Mouse (Mus musculus): ENCODE data around the gene Maml1. TPM values are rescaled to one million over a fixed set of nuclear protein-coding genes. Genes with fewer than 3 reads are reported as not detected.

Gene Maml1
- polyA plus RNA-seq (2014; fragmentation: Nextera tagmentation; extraction: Ambion mirVana), result 10.0 and 10.7 TPM in 2 replicates

- WGBS, result under 1% methylated on average over 32 of the region's 45 CpGs
- DNase-seq (ENCODE audit: low spot score) (peak; percentile 99), ATAC-seq (ENCODE audit: low read depth) (peak; percentile 98)
- Histone ChIP-seq H3K9ac (ENCODE audit: low read depth, low read length) (peak within 1 kb of the TSS; percentile 99), H3K4me3 (ENCODE audit: low read depth, low read length) (peak within 1 kb of the TSS; percentile 98), H3K27me3 (replicated peaks; ENCODE audit: control insufficient read depth, insufficient read depth, low read length) (no peaks in the 10 kb centered on the region), H3K9me3 (ENCODE audit: control insufficient read depth, low read length) (no peaks in the 10 kb centered on the region), H3K27ac (replicated peaks; ENCODE audit: low read depth, low read length) (peak within 1 kb of the TSS; percentile 99), H3K4me2 (ENCODE audit: low read depth, low read length) (peak within 1 kb of the TSS; percentile 86), H3K4me1 (ENCODE audit: control insufficient read depth, insufficient read depth, low read length) (peaks cover 15% of the 10 kb centered on the region), H3K36me3 (ENCODE audit: control insufficient read depth, insufficient read depth, low read length) (peaks cover 44% of the 10 kb centered on the region)
These were observed at the start of gene Maml1 for GRCm38 (mm10) chr11:50292190-50292855. Gene Maml1 (minus strand): TSS chr11:50292311.

DNA sequence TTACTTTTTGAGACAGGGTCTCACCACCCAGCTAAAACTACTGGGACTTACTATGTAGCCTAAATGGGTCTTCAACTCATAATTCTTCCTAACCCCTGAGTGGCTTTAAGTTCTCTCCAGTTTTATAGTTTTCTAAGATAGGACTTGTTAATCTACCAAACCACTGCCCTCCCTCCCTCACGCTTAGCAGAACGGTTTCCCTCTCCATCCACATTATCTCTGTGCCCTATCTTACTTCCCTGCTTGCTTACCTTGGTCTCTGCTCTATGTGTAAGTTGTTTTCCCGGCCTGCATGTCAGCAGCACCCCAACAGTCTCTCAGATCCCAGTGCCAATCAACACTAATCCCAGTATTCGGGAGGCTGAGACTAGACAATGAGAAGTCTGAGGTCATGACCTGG, 44.8 kb upstream of the Maml1 start:
- H3K4me3 ChIP-seq (ENCODE audit: low read depth, low read length), result no peak overlapping the region
- ATAC-seq (ENCODE audit: low read depth) (no peak), DNase-seq (ENCODE audit: low spot score) (no peak)
- no peaks in the 10 kb centered on the region for H3K4me1 ChIP-seq (ENCODE audit: control insufficient read depth, insufficient read depth, low read length)
- 75% methylated on average over 4 of the region's 4 CpGs for WGBS
- H3K27me3 ChIP-seq (replicated peaks; ENCODE audit: control insufficient read depth, insufficient read depth, low read length), result no peaks in the 10 kb centered on the region
- H3K9me3 ChIP-seq (ENCODE audit: control insufficient read depth, low read length), result no peaks in the 10 kb centered on the region
- no peak overlapping the region for H3K9ac ChIP-seq (ENCODE audit: low read depth, low read length)
- no peaks in the 10 kb centered on the region for H3K36me3 ChIP-seq (ENCODE audit: control insufficient read depth, insufficient read depth, low read length)
- no peak overlapping the region for H3K27ac ChIP-seq (replicated peaks; ENCODE audit: low read depth, low read length)
- H3K4me2 ChIP-seq (ENCODE audit: low read depth, low read length), result no peak overlapping the region

DNA sequence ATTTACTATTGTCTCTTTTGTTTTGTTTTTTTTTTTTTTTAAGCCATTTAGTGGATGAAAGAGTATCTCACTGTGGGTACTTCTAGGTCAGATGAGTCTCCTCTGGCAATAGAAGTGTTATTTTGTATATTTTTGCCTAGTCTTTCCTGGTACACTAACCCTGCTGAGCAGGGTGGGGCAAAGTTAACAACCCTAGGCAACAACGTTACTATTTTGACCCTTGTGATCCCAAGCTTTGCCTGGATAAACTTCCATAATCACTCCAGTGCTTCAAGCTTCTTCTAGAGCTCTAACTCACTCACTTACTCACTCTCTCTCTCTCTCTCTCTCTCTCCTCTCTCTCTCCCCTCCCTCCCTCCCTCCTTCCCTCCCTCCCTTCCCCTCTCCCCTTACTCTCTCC, 44.0 kb upstream of the Maml1 start:
- Histone ChIP-seq H3K27ac (replicated peaks; ENCODE audit: low read depth, low read length) (no peak overlapping the region), H3K27me3 (replicated peaks; ENCODE audit: control insufficient read depth, insufficient read depth, low read length) (no peaks in the 10 kb centered on the region), H3K4me2 (ENCODE audit: low read depth, low read length) (no peak overlapping the region), H3K4me3 (ENCODE audit: low read depth, low read length) (no peak overlapping the region), H3K4me1 (ENCODE audit: control insufficient read depth, insufficient read depth, low read length) (no peaks in the 10 kb centered on the region), H3K9me3 (ENCODE audit: control insufficient read depth, low read length) (no peaks in the 10 kb centered on the region), H3K36me3 (ENCODE audit: control insufficient read depth, insufficient read depth, low read length) (no peaks in the 10 kb centered on the region), H3K9ac (ENCODE audit: low read depth, low read length) (no peak overlapping the region)
- 31% methylated on average over 1 of the region's 1 CpGs for WGBS
- ATAC-seq (ENCODE audit: low read depth) (no peak), DNase-seq (ENCODE audit: low spot score) (no peak)

DNA sequence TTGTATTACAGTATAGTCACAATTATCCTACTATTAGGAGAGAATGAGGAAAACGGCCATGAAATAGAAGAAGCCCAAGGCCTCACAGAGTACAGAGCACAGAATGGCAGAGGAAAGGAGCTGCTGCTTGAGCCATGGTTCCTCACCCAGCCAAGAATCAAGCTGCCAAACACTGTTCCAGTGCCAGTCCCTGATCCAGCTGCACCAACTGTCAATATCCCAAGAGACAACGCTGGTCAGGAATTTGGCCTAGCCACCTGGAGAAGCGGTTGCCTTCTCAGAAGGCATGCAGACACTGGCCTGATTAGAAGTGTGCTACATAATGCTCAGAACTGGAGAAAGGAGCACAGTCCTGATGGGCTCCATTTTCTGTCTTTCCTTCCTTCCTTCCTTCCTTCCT, 41.1 kb upstream of the Maml1 start:
- DNase-seq (ENCODE audit: low spot score) (no peak), ATAC-seq (ENCODE audit: low read depth) (no peak)
- Histone ChIP-seq H3K36me3 (ENCODE audit: control insufficient read depth, insufficient read depth, low read length) (no peaks in the 10 kb centered on the region), H3K9me3 (ENCODE audit: control insufficient read depth, low read length) (no peaks in the 10 kb centered on the region), H3K4me1 (ENCODE audit: control insufficient read depth, insufficient read depth, low read length) (no peaks in the 10 kb centered on the region), H3K9ac (ENCODE audit: low read depth, low read length) (no peak overlapping the region), H3K4me3 (ENCODE audit: low read depth, low read length) (no peak overlapping the region), H3K27me3 (replicated peaks; ENCODE audit: control insufficient read depth, insufficient read depth, low read length) (no peaks in the 10 kb centered on the region), H3K4me2 (ENCODE audit: low read depth, low read length) (no peak overlapping the region), H3K27ac (replicated peaks; ENCODE audit: low read depth, low read length) (no peak overlapping the region)
- WGBS, result 82% methylated on average over 3 of the region's 3 CpGs

GRCm38 (mm10) chr11:50329378-50329777, 37.3 kb upstream of the Maml1 start:
- Histone ChIP-seq H3K4me1 (ENCODE audit: control insufficient read depth, insufficient read depth, low read length) (peaks cover 9% of the 10 kb centered on the region), H3K9me3 (ENCODE audit: control insufficient read depth, low read length) (no peaks in the 10 kb centered on the region), H3K4me2 (ENCODE audit: low read depth, low read length) (no peak overlapping the region), H3K27ac (replicated peaks; ENCODE audit: low read depth, low read length) (no peak overlapping the region), H3K9ac (ENCODE audit: low read depth, low read length) (no peak overlapping the region), H3K4me3 (ENCODE audit: low read depth, low read length) (no peak overlapping the region), H3K27me3 (replicated peaks; ENCODE audit: control insufficient read depth, insufficient read depth, low read length) (no peaks in the 10 kb centered on the region), H3K36me3 (ENCODE audit: control insufficient read depth, insufficient read depth, low read length) (no peaks in the 10 kb centered on the region)
- ATAC-seq (ENCODE audit: low read depth), result no peak
- no peak for DNase-seq (ENCODE audit: low spot score)
- 93% methylated on average over 1 of the region's 1 CpGs for WGBS

DNA sequence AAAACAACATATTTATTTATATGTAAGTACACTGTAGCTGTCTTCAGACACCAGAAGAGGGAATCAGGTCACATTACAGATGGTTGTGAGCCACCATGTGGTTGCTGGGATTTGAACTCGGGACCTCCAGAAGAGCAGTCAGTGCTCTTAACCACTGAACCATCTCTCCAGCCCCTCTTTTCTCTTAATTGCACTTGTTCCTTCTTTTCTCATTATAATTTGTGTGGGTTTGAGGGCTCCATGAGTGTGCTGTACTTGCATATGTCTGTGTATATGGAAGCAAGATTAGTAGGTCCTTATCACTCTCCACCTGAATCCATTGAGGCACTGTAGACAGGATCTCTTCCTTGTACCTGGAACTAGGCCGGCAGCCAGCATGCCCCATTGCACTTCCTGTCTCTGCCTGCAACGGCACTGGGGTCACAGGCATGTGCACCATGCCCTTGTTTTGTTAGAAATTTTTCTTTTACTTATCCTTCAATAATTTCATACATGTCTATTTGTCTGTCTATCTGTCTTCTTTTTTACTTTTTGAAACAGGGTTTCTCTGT, 36.0 kb upstream of the Maml1 start:
- no peak for ATAC-seq (ENCODE audit: low read depth)

GRCm38 (mm10) chr11:50326302-50326966, 34.3 kb upstream of the Maml1 start:
- DNase-seq (ENCODE audit: low spot score) (peak; percentile 6), ATAC-seq (ENCODE audit: low read depth) (no peak)
- H3K4me2 ChIP-seq (ENCODE audit: low read depth, low read length), result peak overlapping the region; percentile 77
- 4% methylated on average over 7 of the region's 7 CpGs for WGBS
- H3K27me3 ChIP-seq (replicated peaks; ENCODE audit: control insufficient read depth, insufficient read depth, low read length), result no peaks in the 10 kb centered on the region
- H3K9me3 ChIP-seq (ENCODE audit: control insufficient read depth, low read length), result no peaks in the 10 kb centered on the region
- H3K9ac ChIP-seq (ENCODE audit: low read depth, low read length), result peak overlapping the region; percentile 84
- H3K36me3 ChIP-seq (ENCODE audit: control insufficient read depth, insufficient read depth, low read length), result no peaks in the 10 kb centered on the region
- peaks cover 21% of the 10 kb centered on the region for H3K4me1 ChIP-seq (ENCODE audit: control insufficient read depth, insufficient read depth, low read length)
- H3K27ac ChIP-seq (replicated peaks; ENCODE audit: low read depth, low read length), result peak overlapping the region; percentile 92
- H3K4me3 ChIP-seq (ENCODE audit: low read depth, low read length), result peak overlapping the region; percentile 96

More for the DNA sequence above, 36.0 kb upstream of the Maml1 start:
- no peak for DNase-seq (ENCODE audit: low spot score)
- H3K9me3 ChIP-seq (ENCODE audit: control insufficient read depth, low read length), result no peaks in the 10 kb centered on the region
- H3K27me3 ChIP-seq (replicated peaks; ENCODE audit: control insufficient read depth, insufficient read depth, low read length), result no peaks in the 10 kb centered on the region
- no peak overlapping the region for H3K4me2 ChIP-seq (ENCODE audit: low read depth, low read length)
- no peaks in the 10 kb centered on the region for H3K36me3 ChIP-seq (ENCODE audit: control insufficient read depth, insufficient read depth, low read length)
- H3K27ac ChIP-seq (replicated peaks; ENCODE audit: low read depth, low read length), result no peak overlapping the region
- WGBS, result 89% methylated on average over 3 of the region's 3 CpGs
- no peak overlapping the region for H3K4me3 ChIP-seq (ENCODE audit: low read depth, low read length)
- H3K4me1 ChIP-seq (ENCODE audit: control insufficient read depth, insufficient read depth, low read length), result peaks cover 21% of the 10 kb centered on the region
- H3K9ac ChIP-seq (ENCODE audit: low read depth, low read length), result no peak overlapping the region

DNA sequence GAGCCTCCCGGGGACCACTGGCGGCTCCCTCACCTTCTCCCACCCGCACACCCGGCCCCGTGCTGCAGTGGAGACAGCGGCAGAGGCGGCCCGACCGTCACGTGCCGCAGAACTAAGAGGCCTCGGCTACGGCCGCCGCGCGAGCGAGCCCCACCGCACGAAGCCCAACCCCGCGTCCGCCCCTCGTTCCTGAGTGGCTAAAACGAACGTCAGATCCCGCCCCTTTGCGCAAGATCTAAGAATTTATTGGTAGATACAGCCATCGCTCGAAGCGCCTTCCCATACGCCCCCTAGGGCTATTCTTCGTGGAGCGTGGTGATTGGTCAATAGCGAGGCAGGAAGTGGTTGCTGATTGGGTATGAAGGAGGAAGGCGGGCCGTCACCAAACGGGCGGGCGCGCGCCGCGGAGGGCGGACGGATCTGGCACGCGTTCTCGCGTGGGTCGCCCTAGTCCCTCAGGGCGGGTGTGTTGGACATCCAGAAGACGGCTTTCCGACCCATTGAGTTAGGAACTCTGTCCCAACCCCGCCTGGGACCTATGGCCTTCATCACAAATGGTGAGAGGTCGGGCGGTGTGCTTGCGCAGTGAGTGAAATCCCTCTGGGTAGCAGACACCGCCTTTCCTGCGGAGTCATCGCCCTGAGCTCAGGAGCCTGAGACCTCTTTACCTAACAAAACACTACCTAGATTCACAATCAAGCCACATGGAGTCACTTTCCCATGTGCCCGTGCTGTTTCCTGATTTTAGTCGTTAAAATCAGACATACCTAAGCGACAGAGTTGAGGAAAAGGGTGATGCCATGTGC, 33.6 kb upstream of the Maml1 start, which contains the start of gene Canx:
Canx (minus strand) TSS at position 178 of the 806 bp plus-strand sequence.
- peak within 1 kb of the TSS; percentile 81 for H3K4me2 ChIP-seq (ENCODE audit: low read depth, low read length)
- H3K4me3 ChIP-seq (ENCODE audit: low read depth, low read length), result peak within 1 kb of the TSS; percentile 96
- no peaks in the 10 kb centered on the region for H3K27me3 ChIP-seq (replicated peaks; ENCODE audit: control insufficient read depth, insufficient read depth, low read length)
- no peaks in the 10 kb centered on the region for H3K36me3 ChIP-seq (ENCODE audit: control insufficient read depth, insufficient read depth, low read length)
- ATAC-seq (ENCODE audit: low read depth) (peak; percentile 98), DNase-seq (ENCODE audit: low spot score) (peak; percentile 100)
- peak within 1 kb of the TSS; percentile 99 for H3K9ac ChIP-seq (ENCODE audit: low read depth, low read length)
- peaks cover 21% of the 10 kb centered on the region for H3K4me1 ChIP-seq (ENCODE audit: control insufficient read depth, insufficient read depth, low read length)
- under 1% methylated on average over 49 of the region's 64 CpGs for whole genome bisulfite sequencing
- H3K27ac ChIP-seq (replicated peaks; ENCODE audit: low read depth, low read length), result peak within 1 kb of the TSS; percentile 92
- H3K9me3 ChIP-seq (ENCODE audit: control insufficient read depth, low read length), result no peaks in the 10 kb centered on the region

Data from embryonic facial prominence, embryonic 14.5 days (tissue).